Mouse (Mus musculus) layer of hippocampus, adult 6 months (tissue): Measurements from ENCODE around the gene Igdcc3. TPM values are rescaled to one million over a fixed set of nuclear protein-coding genes. Genes with fewer than 3 reads are reported as not detected.

Experiments
- long read RNA-seq, 2 experiments: library from polyadenylated mRNA; unstranded; transcript quantifications; one replicate each; pipeline ENCODE4 v2.0.0; 2019 to 2020
- polyA plus RNA-seq: library from polyadenylated mRNA; unstranded; fragments of <200 nt; fragmentation: Nextera tagmentation; gene quantifications from 2 replicates; pipeline ENCODE4 v1.2.3, GENCODE M21; 2021

Igdcc3 gene
- 0.38 and 0.40 TPM in 2 replicates for polyA plus RNA-seq
- long read RNA-seq, experiment 1, partial matches to known transcripts = 1 of 1 reads
- long read RNA-seq, experiment 1, other reads (novel, unspliced or antisense) = 0 of 1 reads
- long read RNA-seq, experiment 2, partial matches to known transcripts = 1 of 5 reads
- long read RNA-seq, experiment 2, other reads (novel, unspliced or antisense) = 3 of 5 reads

GRCm38 (mm10) chr9:65140936-65141305 is at the start of gene Igdcc3:
Igdcc3 (plus strand) TSS chr9:65141189.

DNA sequence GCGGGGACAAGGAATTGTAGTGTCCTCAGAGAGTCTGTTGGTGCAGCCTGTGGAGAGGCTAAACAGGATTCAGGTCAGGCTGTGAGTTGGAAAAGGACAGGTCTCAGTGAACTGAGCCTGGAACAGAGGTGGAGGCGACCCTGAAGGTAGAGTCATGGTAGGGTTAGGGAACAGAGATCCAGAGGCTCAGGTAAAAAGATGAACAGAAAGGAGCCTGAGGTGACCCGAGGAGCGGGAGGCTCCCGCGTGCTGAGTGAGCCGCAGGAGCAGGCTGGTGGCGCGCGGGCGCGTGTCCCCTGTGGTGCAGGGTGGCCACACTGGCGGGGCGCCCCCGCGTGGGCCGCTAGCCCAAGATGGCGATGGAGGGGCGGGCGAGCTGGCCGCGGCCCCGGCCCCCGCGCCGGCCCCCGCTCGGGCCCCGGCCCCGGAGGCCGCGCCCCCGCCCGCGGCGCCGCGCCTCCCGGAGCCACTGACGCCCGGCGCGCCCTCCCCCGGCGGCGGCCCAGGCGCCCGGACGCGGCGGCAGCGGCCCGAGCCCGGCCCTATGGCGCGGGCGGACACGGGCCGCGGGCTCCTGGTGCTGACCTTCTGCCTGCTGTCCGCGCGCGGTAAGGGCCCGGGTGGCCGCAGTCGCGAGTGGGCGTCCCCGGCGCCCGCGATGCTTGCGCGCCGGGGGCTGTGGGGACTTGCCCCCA is 39.9 kb upstream of the Igdcc3 start, which contains the start of gene Igdcc4:
TSS of gene Igdcc4 (plus strand) at position 496 of the 695 bp plus-strand sequence.

GRCm38 (mm10) chr9:65195053-65195452 is 54.1 kb downstream of the Igdcc3 start, which contains the start of gene Parp16:
Parp16 (plus strand) TSS chr9:65195353.

Other genes with a start within 250 kb of the Igdcc3 start
- 0.05 and 0.10 TPM in 2 replicates for gene Slc24a1, start 189.6 kb upstream of the Igdcc3 start, polyA plus RNA-seq
- gene Ints14, start 180.3 kb upstream of the Igdcc3 start, polyA plus RNA-seq = 11.0 and 11.5 TPM in 2 replicates
- gene Hacd3, start 119.5 kb upstream of the Igdcc3 start, polyA plus RNA-seq = 92.6 and 112 TPM in 2 replicates
- gene Dpp8, start 108.8 kb upstream of the Igdcc3 start, polyA plus RNA-seq = 22.0 and 28.5 TPM in 2 replicates
- 6.5 and 7.4 TPM in 2 replicates for gene Igdcc4, start 39.7 kb upstream of the Igdcc3 start, polyA plus RNA-seq
- gene Parp16, start 54.2 kb downstream of the Igdcc3 start, polyA plus RNA-seq = 2.0 and 2.5 TPM in 2 replicates
- gene Cilp, start 124.0 kb downstream of the Igdcc3 start, polyA plus RNA-seq = 0.04 TPM in 1 of 2 replicates, not detected in the other
- 23.4 and 25.7 TPM in 2 replicates for gene Clpx, start 153.1 kb downstream of the Igdcc3 start, polyA plus RNA-seq
- gene Pdcd7, start 204.9 kb downstream of the Igdcc3 start, polyA plus RNA-seq = 6.8 and 8.5 TPM in 2 replicates
- 0.10 TPM in 1 of 2 replicates, not detected in the other for gene Ubap1l, start 219.9 kb downstream of the Igdcc3 start, polyA plus RNA-seq